Mouse (Mus musculus): ENCODE measurements around the gene Epn1. TPM values are rescaled to one million over a fixed set of nuclear protein-coding genes. Genes with fewer than 3 reads are reported as not detected.

Gene Epn1
- polyA plus RNA-seq, 1 experiment from 2014 or later: 116 TPM

- peak overlapping the region; percentile 68 for H3K4me3 ChIP-seq (replicated peaks; ENCODE audit: low read length)
- H3K9ac ChIP-seq: peak overlapping the region; percentile 86
- peak overlapping the region; percentile 75 for H3K27ac ChIP-seq
- ATAC-seq (ENCODE audit: low FRiP score): peak; percentile 15
- peaks cover 47% of the 10 kb centered on the region for H3K27me3 ChIP-seq (ENCODE audit: control insufficient read depth, insufficient read depth, low read length)
- WGBS: 2% methylated on average over 55 of the region's 55 CpGs
- peak overlapping the region; percentile 78 for H3K4me2 ChIP-seq (replicated peaks)
- peaks cover 51% of the 10 kb centered on the region for H3K4me1 ChIP-seq (replicated peaks; ENCODE audit: control insufficient read depth, insufficient read depth, low read length)
- DNase-seq (ENCODE audit: low spot score): no peak
- H3K36me3 ChIP-seq (replicated peaks; ENCODE audit: control insufficient read depth, insufficient read depth): no peaks in the 10 kb centered on the region; the same call in 1 of the 2 replicates
- no peaks in the 10 kb centered on the region for H3K9me3 ChIP-seq (ENCODE audit: control insufficient read depth, low read length)
Observed at GRCm38 (mm10) chr7:5056651-5057263, 23.3 kb upstream of the Epn1 start.

- H3K4me3 ChIP-seq (replicated peaks; ENCODE audit: low read length): peak overlapping the region; percentile 68
- no peaks in the 10 kb centered on the region for H3K9me3 ChIP-seq (ENCODE audit: control insufficient read depth, low read length)
- WGBS: 34% methylated on average over 8 of the region's 8 CpGs
- peak overlapping the region; percentile 86 for H3K9ac ChIP-seq
- peak overlapping the region; percentile 75; the same call in 1 of the 2 replicates for H3K27ac ChIP-seq
- DNase-seq (ENCODE audit: low spot score) (no peak), ATAC-seq (ENCODE audit: low FRiP score) (no peak)
- H3K36me3 ChIP-seq (replicated peaks; ENCODE audit: control insufficient read depth, insufficient read depth): no peaks in the 10 kb centered on the region; the same call in 1 of the 2 replicates
- H3K4me1 ChIP-seq (replicated peaks; ENCODE audit: control insufficient read depth, insufficient read depth, low read length): peaks cover 47% of the 10 kb centered on the region
- peak overlapping the region; percentile 78 for H3K4me2 ChIP-seq (replicated peaks)
- H3K27me3 ChIP-seq (ENCODE audit: control insufficient read depth, insufficient read depth, low read length): peaks cover 47% of the 10 kb centered on the region
Observed at GRCm38 (mm10) chr7:5057381-5057780, 22.7 kb upstream of the Epn1 start.

- peak overlapping the region; percentile 86 for H3K9ac ChIP-seq
- H3K4me1 ChIP-seq (replicated peaks; ENCODE audit: control insufficient read depth, insufficient read depth, low read length): peaks cover 43% of the 10 kb centered on the region
- H3K9me3 ChIP-seq (ENCODE audit: control insufficient read depth, low read length): no peaks in the 10 kb centered on the region
- DNase-seq (ENCODE audit: low spot score): no peak
- H3K4me2 ChIP-seq (replicated peaks): peak overlapping the region; percentile 78
- peak overlapping the region; percentile 68 for H3K4me3 ChIP-seq (replicated peaks; ENCODE audit: low read length)
- ATAC-seq (ENCODE audit: low FRiP score): no peak
- H3K27me3 ChIP-seq (ENCODE audit: control insufficient read depth, insufficient read depth, low read length): peaks cover 44% of the 10 kb centered on the region
- no peak overlapping the region for H3K27ac ChIP-seq
- H3K36me3 ChIP-seq (replicated peaks; ENCODE audit: control insufficient read depth, insufficient read depth): no peaks in the 10 kb centered on the region; the same call in 1 of the 2 replicates
- 28% methylated on average over 11 of the region's 11 CpGs for WGBS
Observed at GRCm38 (mm10) chr7:5057804-5058203, 22.2 kb upstream of the Epn1 start.

- DNase-seq (ENCODE audit: low spot score) (no peak), ATAC-seq (ENCODE audit: low FRiP score) (no peak)
- Histone ChIP-seq H3K27ac (no peak overlapping the region), H3K9ac (peak overlapping the region; percentile 86; the same call in 1 of the 2 replicates), H3K4me1 (replicated peaks; ENCODE audit: control insufficient read depth, insufficient read depth, low read length) (peaks cover 40% of the 10 kb centered on the region), H3K9me3 (ENCODE audit: control insufficient read depth, low read length) (no peaks in the 10 kb centered on the region), H3K4me2 (replicated peaks) (peak overlapping the region; percentile 78; the same call in 1 of the 2 replicates), H3K36me3 (replicated peaks; ENCODE audit: control insufficient read depth, insufficient read depth) (no peaks in the 10 kb centered on the region), H3K4me3 (replicated peaks; ENCODE audit: low read length) (no peak overlapping the region), H3K27me3 (ENCODE audit: control insufficient read depth, insufficient read depth, low read length) (peaks cover 35% of the 10 kb centered on the region)
- 96% methylated on average over 1 of the region's 1 CpGs for WGBS
Observed at GRCm38 (mm10) chr7:5058631-5059030, 21.4 kb upstream of the Epn1 start.

GRCm38 (mm10) chr7:5059421-5059820 lies 20.6 kb upstream of the Epn1 start:
- DNase-seq (ENCODE audit: low spot score): no peak
- H3K4me1 ChIP-seq (replicated peaks; ENCODE audit: control insufficient read depth, insufficient read depth, low read length): peaks cover 48% of the 10 kb centered on the region
- H3K9ac ChIP-seq: 0 out of 2 replicates have a peak overlapping the region, but pooled peaks have one; percentile 87
- H3K27ac ChIP-seq: peak overlapping the region; percentile 99
- 89% methylated on average over 12 of the region's 12 CpGs for WGBS
- ATAC-seq (ENCODE audit: low FRiP score): no peak
- H3K36me3 ChIP-seq (replicated peaks; ENCODE audit: control insufficient read depth, insufficient read depth): no peaks in the 10 kb centered on the region
- H3K4me3 ChIP-seq (replicated peaks; ENCODE audit: low read length): 0 out of 2 replicates have a peak overlapping the region, but pooled peaks have one; percentile 77
- peaks cover 28% of the 10 kb centered on the region for H3K27me3 ChIP-seq (ENCODE audit: control insufficient read depth, insufficient read depth, low read length)
- peak overlapping the region; percentile 86; the same call in 1 of the 2 replicates for H3K4me2 ChIP-seq (replicated peaks)
- no peaks in the 10 kb centered on the region for H3K9me3 ChIP-seq (ENCODE audit: control insufficient read depth, low read length)

- Histone ChIP-seq H3K4me3 (replicated peaks; ENCODE audit: low read length) (peak overlapping the region; percentile 77), H3K27me3 (ENCODE audit: control insufficient read depth, insufficient read depth, low read length) (peaks cover 19% of the 10 kb centered on the region), H3K4me2 (replicated peaks) (peak overlapping the region; percentile 86), H3K36me3 (replicated peaks; ENCODE audit: control insufficient read depth, insufficient read depth) (no peaks in the 10 kb centered on the region), H3K27ac (peak overlapping the region; percentile 99), H3K9ac (peak overlapping the region; percentile 87), H3K4me1 (replicated peaks; ENCODE audit: control insufficient read depth, insufficient read depth, low read length) (peaks cover 46% of the 10 kb centered on the region), H3K9me3 (ENCODE audit: control insufficient read depth, low read length) (no peaks in the 10 kb centered on the region)
- DNase-seq (ENCODE audit: low spot score) (peak; percentile 71), ATAC-seq (ENCODE audit: low FRiP score) (no peak)
- 2% methylated on average over 27 of the region's 27 CpGs for WGBS
Observed at GRCm38 (mm10) chr7:5060239-5060731, 19.8 kb upstream of the Epn1 start.

GRCm38 (mm10) chr7:5060944-5061773 lies 18.9 kb upstream of the Epn1 start:
- peaks cover 10% of the 10 kb centered on the region for H3K27me3 ChIP-seq (ENCODE audit: control insufficient read depth, insufficient read depth, low read length)
- H3K27ac ChIP-seq: peak overlapping the region; percentile 99
- ATAC-seq (ENCODE audit: low FRiP score) (peak; percentile 90), DNase-seq (ENCODE audit: low spot score) (peak; percentile 99)
- peak overlapping the region; percentile 86 for H3K4me2 ChIP-seq (replicated peaks)
- H3K36me3 ChIP-seq (replicated peaks; ENCODE audit: control insufficient read depth, insufficient read depth): no peaks in the 10 kb centered on the region
- no peaks in the 10 kb centered on the region for H3K9me3 ChIP-seq (ENCODE audit: control insufficient read depth, low read length)
- H3K4me1 ChIP-seq (replicated peaks; ENCODE audit: control insufficient read depth, insufficient read depth, low read length): peaks cover 41% of the 10 kb centered on the region
- H3K4me3 ChIP-seq (replicated peaks; ENCODE audit: low read length): peak overlapping the region; percentile 77
- peak overlapping the region; percentile 87 for H3K9ac ChIP-seq
- under 1% methylated on average over 60 of the region's 60 CpGs for WGBS

GRCm38 (mm10) chr7:5061774-5062359 lies 18.2 kb upstream of the Epn1 start, which contains the start of gene U2af2:
TSS of gene U2af2 (plus strand) at chr7:5062143.
- under 1% methylated on average over 62 of the region's 65 CpGs for WGBS
- DNase-seq (ENCODE audit: low spot score) (peak; percentile 89), ATAC-seq (ENCODE audit: low FRiP score) (peak; percentile 80)
- Histone ChIP-seq H3K27me3 (ENCODE audit: control insufficient read depth, insufficient read depth, low read length) (peaks cover 9% of the 10 kb centered on the region), H3K4me3 (replicated peaks; ENCODE audit: low read length) (peak within 1 kb of the TSS; percentile 77), H3K4me2 (replicated peaks) (peak within 1 kb of the TSS; percentile 86), H3K4me1 (replicated peaks; ENCODE audit: control insufficient read depth, insufficient read depth, low read length) (peaks cover 40% of the 10 kb centered on the region), H3K27ac (peak within 1 kb of the TSS; percentile 99), H3K9me3 (ENCODE audit: control insufficient read depth, low read length) (no peaks in the 10 kb centered on the region), H3K36me3 (replicated peaks; ENCODE audit: control insufficient read depth, insufficient read depth) (peaks cover 7% of the 10 kb centered on the region; the same call in 1 of the 2 replicates), H3K9ac (peak within 1 kb of the TSS; percentile 87)
